Mouse (Mus musculus) liver, postnatal 0 days (tissue): ENCODE measurements around the gene Glud1. TPM values are rescaled to one million over a fixed set of nuclear protein-coding genes. Genes with fewer than 3 reads are reported as not detected.

Source experiments
- ATAC-seq: fragments of 200-750 bp; cut with Nextera tagmentation; 2 replicates; pipeline ENCODE4 v1.8.0; 2017; ENCODE audit warnings: mild to moderate bottlenecking, moderate library complexity
- DNase-seq: peaks from one replicate; pipeline ENCODE4 v3.0.0-alpha.2; 2016
- H3K27ac ChIP-seq: fragments of 300-500 bp; sonication (generic); 2 replicates; pipeline ENCODE4 v1.5.1; 2014; ENCODE audit warnings: antibody characterized with exemption, moderate library complexity, mild to moderate bottlenecking, low read depth
- H3K27me3 ChIP-seq: fragments of 300-500 bp; sonication (generic); 2 replicates; pipeline ENCODE4 v1.6.1; 2014; ENCODE audit warnings: low read length, control low read depth, mixed read lengths; ENCODE audit not compliant: insufficient read depth
- H3K36me3 ChIP-seq: fragments of 300-500 bp; sonication (generic); replicated peaks from 2 replicates; pipeline ENCODE4 v1.6.1; 2014; ENCODE audit warnings: mild to moderate bottlenecking, control low read depth, low read length, moderate library complexity, mixed read lengths; ENCODE audit not compliant: insufficient read depth
- H3K4me1 ChIP-seq: fragments of 300-500 bp; sonication (generic); 2 replicates; pipeline ENCODE4 v1.6.1; 2014; ENCODE audit warnings: antibody characterized with exemption, mild to moderate bottlenecking, control low read depth; ENCODE audit not compliant: insufficient read depth
- H3K4me2 ChIP-seq: fragments of 300-500 bp; sonication (generic); 2 replicates; pipeline ENCODE4 v1.6.1; 2014; ENCODE audit warnings: low read depth, mild to moderate bottlenecking, low read length, moderate library complexity, mixed read lengths
- H3K4me3 ChIP-seq: fragments of 300-500 bp; sonication (generic); 2 replicates; pipeline ENCODE4 v1.5.1; 2014; ENCODE audit warnings: low read depth, low read length
- H3K9ac ChIP-seq: fragments of 300-500 bp; sonication (generic); replicated peaks from 2 replicates; pipeline ENCODE4 v1.6.1; 2014; ENCODE audit warnings: mild to moderate bottlenecking, moderate library complexity
- H3K9me3 ChIP-seq: fragments of 300-500 bp; sonication (generic); 2 replicates; pipeline ENCODE4 v1.6.1; 2016; ENCODE audit warnings: mild to moderate bottlenecking, control low read depth, low read length, mixed read lengths
- CTCF ChIP-seq: sonication (generic); IDR thresholded peaks from 2 replicates; pipeline ENCODE4 v1.5.1; 2016; ENCODE audit warnings: antibody characterized with exemption, low read depth
- EP300 ChIP-seq: IDR thresholded peaks from 2 replicates; pipeline ENCODE4 v1.6.1; 2016; ENCODE audit warnings: antibody characterized with exemption, low read depth, mild to moderate bottlenecking
- WGBS: fragments of 180-500 bp; shearing (Covaris S2); extraction: QIAGEN DNeasy Blood & Tissue Kit; methylation state at CpG from one replicate; pipeline ENCODE4 v1.1.7; 2014; ENCODE audit not compliant: insufficient replicate concordance; 5-methylcytosine and 5-hydroxymethylcytosine counted together
- polyA plus RNA-seq: library from polyadenylated mRNA; unstranded; fragments of >200 nt; fragmentation: Nextera tagmentation; extraction: Ambion mirVana; gene quantifications from 2 replicates; pipeline ENCODE4 v1.2.1, GENCODE M21; 2015

The Glud1 gene
- polyA plus RNA-seq, 1 experiment from 2014 or later: 163 TPM

- Histone ChIP-seq H3K4me1 (peaks cover 7% of the 10 kb centered on the region), H3K27me3 (no peaks in the 10 kb centered on the region), H3K9ac (no peak overlapping the region), H3K4me3 (peak overlapping the region; percentile 24), H3K27ac (no peak overlapping the region), H3K36me3 (peaks cover 10% of the 10 kb centered on the region), H3K9me3 (no peaks in the 10 kb centered on the region), H3K4me2 (peak overlapping the region; percentile 96)
- no peak for TF ChIP-seq CTCF
- no peak for TF ChIP-seq EP300
- 52% methylated on average over 3 of the region's 3 CpGs for WGBS
- ATAC-seq (no peak), DNase-seq (no peak)
Measured at GRCm38 (mm10) chr14:34314796-34315195, 4.3 kb downstream of the Glud1 start.

GRCm38 (mm10) chr14:34316346-34316745 is 5.8 kb downstream of the Glud1 start:
- TF ChIP-seq EP300: no peak
- TF ChIP-seq CTCF: no peak
- no peak overlapping the region for H3K9ac ChIP-seq
- peaks cover 7% of the 10 kb centered on the region; the same call in 1 of the 2 replicates for H3K4me1 ChIP-seq
- no peak for ATAC-seq
- 62% methylated on average over 2 of the region's 2 CpGs for WGBS
- no peak overlapping the region for H3K4me3 ChIP-seq
- H3K9me3 ChIP-seq: no peaks in the 10 kb centered on the region
- H3K27ac ChIP-seq: no peak overlapping the region
- DNase-seq: no peak
- H3K27me3 ChIP-seq: no peaks in the 10 kb centered on the region
- H3K4me2 ChIP-seq: 0 out of 2 replicates have a peak overlapping the region, but pooled peaks have one; percentile 29
- H3K36me3 ChIP-seq: peaks cover 23% of the 10 kb centered on the region

- Histone ChIP-seq H3K27ac (no peak overlapping the region), H3K9me3 (no peaks in the 10 kb centered on the region), H3K27me3 (no peaks in the 10 kb centered on the region), H3K4me1 (peaks cover 7% of the 10 kb centered on the region; the same call in 1 of the 2 replicates), H3K4me3 (no peak overlapping the region), H3K36me3 (peaks cover 23% of the 10 kb centered on the region), H3K9ac (no peak overlapping the region), H3K4me2 (no peak overlapping the region)
- TF ChIP-seq EP300: no peak
- no peak for TF ChIP-seq CTCF
- WGBS: 72% methylated on average over 3 of the region's 3 CpGs
- DNase-seq (no peak), ATAC-seq (no peak)
Measured at GRCm38 (mm10) chr14:34317431-34317830, 6.9 kb downstream of the Glud1 start.

- H3K27ac ChIP-seq: no peak overlapping the region
- peaks cover 24% of the 10 kb centered on the region for H3K36me3 ChIP-seq
- H3K4me2 ChIP-seq: no peak overlapping the region
- no peak overlapping the region for H3K9ac ChIP-seq
- H3K4me3 ChIP-seq: no peak overlapping the region
- TF ChIP-seq CTCF: no peak
- no peak for TF ChIP-seq EP300
- no peaks in the 10 kb centered on the region for H3K27me3 ChIP-seq
- DNase-seq (no peak), ATAC-seq (no peak)
- peaks cover 6% of the 10 kb centered on the region; the same call in 1 of the 2 replicates for H3K4me1 ChIP-seq
- H3K9me3 ChIP-seq: no peaks in the 10 kb centered on the region
Measured at GRCm38 (mm10) chr14:34318113-34318512, 7.6 kb downstream of the Glud1 start.

- peaks cover 41% of the 10 kb centered on the region for H3K36me3 ChIP-seq
Measured at GRCm38 (mm10) chr14:34323576-34324085, 13.1 kb downstream of the Glud1 start.

GRCm38 (mm10) chr14:34326606-34327005 is 16.1 kb downstream of the Glud1 start:
- ATAC-seq (no peak), DNase-seq (no peak)
- no peak overlapping the region for H3K9ac ChIP-seq
- TF ChIP-seq EP300 (no peak), CTCF (no peak)
- H3K9me3 ChIP-seq: no peaks in the 10 kb centered on the region
- H3K4me3 ChIP-seq: no peak overlapping the region
- no peaks in the 10 kb centered on the region for H3K4me1 ChIP-seq
- no peak overlapping the region for H3K4me2 ChIP-seq
- no peaks in the 10 kb centered on the region for H3K27me3 ChIP-seq
- H3K27ac ChIP-seq: no peak overlapping the region
- peaks cover 47% of the 10 kb centered on the region for H3K36me3 ChIP-seq
- WGBS: 61% methylated on average over 3 of the region's 3 CpGs

More at GRCm38 (mm10) chr14:34323576-34324085, 13.1 kb downstream of the Glud1 start:
- Histone ChIP-seq H3K9me3 (no peaks in the 10 kb centered on the region), H3K4me2 (no peak overlapping the region), H3K27me3 (no peaks in the 10 kb centered on the region), H3K27ac (no peak overlapping the region), H3K4me3 (no peak overlapping the region), H3K4me1 (no peaks in the 10 kb centered on the region), H3K9ac (no peak overlapping the region)
- ATAC-seq (no peak), DNase-seq (no peak)
- 85% methylated on average over 5 of the region's 5 CpGs for WGBS
- TF ChIP-seq EP300 (no peak), CTCF (no peak)
